Mouse (Mus musculus) urinary bladder, postnatal 14 days (tissue): ENCODE measurements at regions not wholly inside any gene's neighbourhood (a gene's known extent, or its start where the extent isn't known, plus 50 kb on each side); places are given as distances from the start of the nearest gene placed in this dataset.

Experiments
- DNase-seq: peaks from one replicate; pipeline ENCODE4 v3.0.0; 2021; ENCODE audit warnings: low spot score

GRCm38 (mm10) chr4:125201638-125202325, 74.1 kb upstream of the Zc3h12a start:
- peak; percentile 38 for DNase-seq

GRCm38 (mm10) chr4:125200762-125201161, 73.1 kb upstream of the Zc3h12a start:
- DNase-seq, result no peak

- DNase-seq, result no peak
Observed at GRCm38 (mm10) chr4:125199281-125199680, 71.6 kb upstream of the Zc3h12a start.

- DNase-seq, result no peak
Observed at GRCm38 (mm10) chr4:125195901-125196435, 68.3 kb upstream of the Zc3h12a start.

- DNase-seq, result no peak
Observed at GRCm38 (mm10) chr4:125194722-125195380, 67.2 kb upstream of the Zc3h12a start.

GRCm38 (mm10) chr4:125194298-125194697, 66.7 kb upstream of the Zc3h12a start:
- no peak for DNase-seq

- no peak for DNase-seq
Observed at GRCm38 (mm10) chr4:125191680-125192079, 64.0 kb upstream of the Zc3h12a start.

GRCm38 (mm10) chr4:125191010-125191409, 63.4 kb upstream of the Zc3h12a start:
- no peak for DNase-seq

GRCm38 (mm10) chr4:125189971-125190370, 62.3 kb upstream of the Zc3h12a start:
- DNase-seq, result no peak

- no peak for DNase-seq
Observed at GRCm38 (mm10) chr4:125186246-125186645, 58.6 kb upstream of the Zc3h12a start.

GRCm38 (mm10) chr4:125185076-125185475, 57.4 kb upstream of the Zc3h12a start:
- DNase-seq, result no peak

- no peak for DNase-seq
Observed at GRCm38 (mm10) chr4:125180947-125181346, 53.3 kb upstream of the Zc3h12a start.

- DNase-seq, result no peak
Observed at GRCm38 (mm10) chr4:125178552-125178951, 50.9 kb upstream of the Zc3h12a start.

- no peak for DNase-seq
Observed at GRCm38 (mm10) chr4:125177666-125178065, 50.0 kb upstream of the Zc3h12a start.
